9 mouse cellular contexts compared by ENCODE assay signal in the genomic region with DNA sequence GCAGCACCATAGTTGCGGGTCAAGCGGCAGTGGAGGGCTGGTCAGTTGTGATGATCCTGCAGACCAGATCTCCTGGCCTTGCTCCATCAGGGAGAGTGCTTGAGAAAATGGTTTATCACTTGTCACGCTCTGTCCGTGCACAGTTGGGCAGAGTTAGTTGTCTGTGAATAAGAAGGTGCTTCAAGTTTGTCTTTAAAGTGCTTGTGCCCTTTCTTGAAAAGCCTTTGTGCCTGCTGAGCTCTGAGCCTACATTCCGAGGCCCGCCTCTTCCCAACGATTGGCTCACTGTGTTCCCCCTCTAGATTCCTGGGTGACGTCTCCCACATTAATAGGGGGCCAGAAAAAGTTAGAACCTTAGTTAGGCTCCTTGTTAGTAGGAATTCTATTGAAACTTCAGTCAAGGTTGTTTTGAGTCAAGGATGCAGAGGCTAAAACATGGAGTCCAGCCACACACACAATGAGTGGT. TPM values are rescaled to one million over a fixed set of nuclear protein-coding genes. Genes with fewer than 3 reads are reported as not detected.
DNase-seq lines count a peak whose midpoint lies in the region; ATAC-seq and TF ChIP-seq lines count a peak whose summit lies in the region.
"Had no signal": no experiment of that assay in that cellular context is flagged by ENCODE, and none has a peak within 500 bp of the region (broad histone marks: within the 10 kb centered on the region; RNA-seq: fewer than 3 reads in every experiment).

No protein-coding gene starts in this region.

- TF ChIP-seq CTCF in gastrocnemius, adult 2 months (IDR thresholded peaks at IDR 0.05): no peak
- TF ChIP-seq CTCF in spleen, adult 2 months (IDR thresholded peaks at IDR 0.05; ENCODE audit: extremely low read depth, insufficient read depth, insufficient read length, insufficient replicate concordance): no peak

- intact Hi-C loops in gastrocnemius, adult 2 months (cut with DNase I): no loop called here

- H3K27me3 ChIP-seq in spleen, adult 2 months (ENCODE audit: control insufficient read depth, insufficient read depth, low read length): no peaks in the 10 kb centered on the region
- H3K27me3 ChIP-seq in limb, embryonic 14.5 days (ENCODE audit: control insufficient read depth, insufficient read depth, low read length): no peaks in the 10 kb centered on the region
- no peaks in the 10 kb centered on the region for H3K27me3 ChIP-seq in stomach, embryonic 16.5 days (ENCODE audit: control insufficient read depth, insufficient read depth, low read length)

- H3K4me1 ChIP-seq in spleen, adult 2 months (ENCODE audit: control insufficient read depth, insufficient read depth, insufficient read length): peaks cover 38% of the 10 kb centered on the region
- peaks cover 52% of the 10 kb centered on the region for H3K4me1 ChIP-seq in limb, embryonic 14.5 days (ENCODE audit: control insufficient read depth, insufficient read depth, low read length)
- H3K4me1 ChIP-seq in stomach, embryonic 16.5 days (ENCODE audit: control insufficient read depth, insufficient read depth, low read length): peaks cover 48% of the 10 kb centered on the region

- H3K9ac ChIP-seq in limb, embryonic 14.5 days (ENCODE audit: low read depth, low read length, severe bottlenecking): peak overlapping the region; percentile 69
- peak overlapping the region; percentile 71 for H3K9ac ChIP-seq in stomach, embryonic 16.5 days (ENCODE audit: low read length)

- no peak for DNase-seq in gastrocnemius, adult 2 months
- DNase-seq in gastrocnemius, postnatal 10 days: no peak
- DNase-seq in spleen, adult 2 months (ENCODE audit: low read depth in 1 of 2, low spot score in 2 of 2): no peak
- no peak for DNase-seq in spleen, adult 12 weeks (ENCODE audit: low spot score)
- peak; percentile 64 for DNase-seq in limb, embryonic 14.5 days (ENCODE audit: low spot score)
- DNase-seq in ovary, postnatal 10 days (ENCODE audit: low spot score): no peak
- no peak for DNase-seq in cerebellum, adult 8-10 months

- no peak for TF ChIP-seq POLR2A in spleen, adult 2 months (IDR thresholded peaks at IDR 0.05; ENCODE audit: low read depth, low read length)
- no peak for TF ChIP-seq POLR2A in limb, embryonic 14.5 days (IDR thresholded peaks at IDR 0.05; ENCODE audit: borderline replicate concordance, extremely low read depth, insufficient read depth, insufficient read length)

- WGBS in spleen, adult 2 months: 53% methylated on average over 8 of the region's 8 CpGs
- WGBS in limb, embryonic 14.5 days: 7% methylated on average over 8 of the region's 8 CpGs
- 12% methylated on average over 8 of the region's 8 CpGs for WGBS in stomach, embryonic 16.5 days

- ATAC-seq in limb, embryonic 14.5 days (ENCODE audit: low FRiP score, low read depth): no peak
- no peak for ATAC-seq in stomach, embryonic 16.5 days (ENCODE audit: insufficient read depth, low FRiP score)

- H3K27ac ChIP-seq in gastrocnemius, adult 2 months: peak overlapping the region; percentile 85
- H3K27ac ChIP-seq in spleen, adult 2 months (ENCODE audit: insufficient read depth, low read length): peak overlapping the region; percentile 80
- peak overlapping the region; percentile 85 for H3K27ac ChIP-seq in limb, embryonic 14.5 days (replicated peaks; ENCODE audit: low read depth, low read length)
- peak overlapping the region; percentile 64 for H3K27ac ChIP-seq in stomach, embryonic 16.5 days (ENCODE audit: low read length)

- H3K4me2 ChIP-seq in limb, embryonic 14.5 days (replicated peaks; ENCODE audit: low read depth, low read length, severe bottlenecking): peak overlapping the region; percentile 98
- H3K4me2 ChIP-seq in stomach, embryonic 16.5 days (ENCODE audit: low read depth, low read length): peak overlapping the region; percentile 96

- H3K36me3 ChIP-seq in spleen, adult 2 months (ENCODE audit: control insufficient read depth, insufficient read depth, low read length): no peaks in the 10 kb centered on the region
- H3K36me3 ChIP-seq in limb, embryonic 14.5 days (ENCODE audit: control insufficient read depth, insufficient read depth, low read length): peaks cover 10% of the 10 kb centered on the region
- H3K36me3 ChIP-seq in stomach, embryonic 16.5 days (ENCODE audit: control insufficient read depth, insufficient read depth, low read length): no peaks in the 10 kb centered on the region

- H3K9me3 ChIP-seq in limb, embryonic 14.5 days (ENCODE audit: control insufficient read depth, low read length): no peaks in the 10 kb centered on the region
- H3K9me3 ChIP-seq in stomach, embryonic 16.5 days (replicated peaks; ENCODE audit: control insufficient read depth, low read length): no peaks in the 10 kb centered on the region

- peak overlapping the region; percentile 78 for H3K4me3 ChIP-seq in gastrocnemius, adult 2 months
- H3K4me3 ChIP-seq in spleen, adult 2 months (ENCODE audit: extremely low read depth, insufficient read depth, insufficient read length): peak overlapping the region; percentile 58; the same call in 1 of the 2 replicates
- peak overlapping the region; percentile 85 for H3K4me3 ChIP-seq in limb, embryonic 14.5 days (replicated peaks; ENCODE audit: low read length)
- peak overlapping the region; percentile 49 for H3K4me3 ChIP-seq in stomach, embryonic 16.5 days (replicated peaks; ENCODE audit: low read length)

RNA-seq across cellular contexts. Expression of a gene that starts 0.6 kb away (rescaled TPM):
- 10 to 100 TPM; 14.0 to 14.3 TPM for total RNA-seq in gastrocnemius, adult 2 months (2021)
- total RNA-seq in gastrocnemius, postnatal 10 days (2021): 10 to 100 TPM; 15.1 to 23.4 TPM
- polyA plus RNA-seq in spleen, adult 2 months (2012; rRNA removed): 20.9 and 23.5 TPM in 2 replicates
- 74.7 and 78.4 TPM in 2 replicates for polyA plus RNA-seq in limb, embryonic 14.5 days (2012; rRNA removed)
- polyA plus RNA-seq in limb, embryonic 14.5 days (2014; fragmentation: Nextera tagmentation; extraction: Ambion mirVana): 67.6 and 73.2 TPM in 2 replicates
- polyA plus RNA-seq in stomach, embryonic 16.5 days (2015; fragmentation: Nextera tagmentation; extraction: Ambion mirVana): 63.8 and 72.2 TPM in 2 replicates

RNA-seq across cellular contexts. Expression of a gene that starts 4.8 kb away (rescaled TPM):
- under 1 TPM in 1 of 2 experiments, not detected in 1; 0.53 TPM for total RNA-seq in gastrocnemius, adult 2 months (2021)
- under 1 TPM in 1 of 2 experiments, not detected in 1; 0.18 TPM for total RNA-seq in gastrocnemius, postnatal 10 days (2021)
- polyA plus RNA-seq in spleen, adult 2 months (2012; rRNA removed): 0.84 and 0.88 TPM in 2 replicates
- 0.76 and 1.4 TPM in 2 replicates for polyA plus RNA-seq in limb, embryonic 14.5 days (2012; rRNA removed)
- 1.2 TPM in 1 of 2 replicates, not detected in the other for polyA plus RNA-seq in limb, embryonic 14.5 days (2014; fragmentation: Nextera tagmentation; extraction: Ambion mirVana)
- 0.76 and 1.6 TPM in 2 replicates for polyA plus RNA-seq in stomach, embryonic 16.5 days (2015; fragmentation: Nextera tagmentation; extraction: Ambion mirVana)
- total RNA-seq: common myeloid progenitor, adult 5-6 weeks had no signal

RNA-seq across cellular contexts. Expression of a gene that starts 9.9 kb away (rescaled TPM):
- 10 to 100 TPM in 1 of 2 experiments, 1 to 10 TPM in 1; 9.7 to 11.5 TPM for total RNA-seq in gastrocnemius, adult 2 months (2021)
- total RNA-seq in gastrocnemius, postnatal 10 days (2021): 1 to 10 TPM; 7.3 to 8.0 TPM
- polyA plus RNA-seq in spleen, adult 2 months (2012; rRNA removed): 24.4 and 26.3 TPM in 2 replicates
- 52.7 and 59.2 TPM in 2 replicates for polyA plus RNA-seq in limb, embryonic 14.5 days (2012; rRNA removed)
- polyA plus RNA-seq in limb, embryonic 14.5 days (2014; fragmentation: Nextera tagmentation; extraction: Ambion mirVana): 37.6 and 38.6 TPM in 2 replicates
- 40.8 and 42.6 TPM in 2 replicates for polyA plus RNA-seq in stomach, embryonic 16.5 days (2015; fragmentation: Nextera tagmentation; extraction: Ambion mirVana)

RNA-seq across cellular contexts. Expression of a gene that starts 9.9 kb away (rescaled TPM):
- total RNA-seq in gastrocnemius, adult 2 months (2021): 1 to 10 TPM; 3.1 TPM
- 1 to 10 TPM; 3.5 to 4.0 TPM for total RNA-seq in gastrocnemius, postnatal 10 days (2021)
- polyA plus RNA-seq in spleen, adult 2 months (2012; rRNA removed): 33.1 and 42.8 TPM in 2 replicates
- polyA plus RNA-seq in limb, embryonic 14.5 days (2012; rRNA removed): 19.8 and 27.2 TPM in 2 replicates
- 21.4 and 25.9 TPM in 2 replicates for polyA plus RNA-seq in limb, embryonic 14.5 days (2014; fragmentation: Nextera tagmentation; extraction: Ambion mirVana)
- 27.4 and 30.0 TPM in 2 replicates for polyA plus RNA-seq in stomach, embryonic 16.5 days (2015; fragmentation: Nextera tagmentation; extraction: Ambion mirVana)

RNA-seq across cellular contexts. Expression of a gene that starts 11.1 kb away (rescaled TPM):
- 10 to 100 TPM; 35.6 to 35.7 TPM for total RNA-seq in gastrocnemius, adult 2 months (2021)
- 10 to 100 TPM; 18.7 to 20.9 TPM for total RNA-seq in gastrocnemius, postnatal 10 days (2021)
- polyA plus RNA-seq in spleen, adult 2 months (2012; rRNA removed): 32.5 and 49.1 TPM in 2 replicates
- polyA plus RNA-seq in limb, embryonic 14.5 days (2012; rRNA removed): 35.8 and 43.3 TPM in 2 replicates
- polyA plus RNA-seq in limb, embryonic 14.5 days (2014; fragmentation: Nextera tagmentation; extraction: Ambion mirVana): 42.1 and 43.0 TPM in 2 replicates
- 35.0 and 38.2 TPM in 2 replicates for polyA plus RNA-seq in stomach, embryonic 16.5 days (2015; fragmentation: Nextera tagmentation; extraction: Ambion mirVana)
